Mouse (Mus musculus): Measurements from ENCODE around the gene Rbp1.

The Rbp1 gene

GRCm38 (mm10) chr9:98422656-98423055 lies at the start of gene Rbp1:
TSS of gene Rbp1 (plus strand) at chr9:98422961.
- in situ Hi-C loops (cut with MboI, MseI), result no loop called here

GRCm38 (mm10) chr9:98373358-98373757 lies 49.4 kb upstream of the Rbp1 start:
- in situ Hi-C loops (cut with MboI, MseI), result no loop called here

GRCm38 (mm10) chr9:98374897-98375296 lies 47.9 kb upstream of the Rbp1 start:
- in situ Hi-C loops (cut with MboI, MseI), result no loop called here

GRCm38 (mm10) chr9:98375329-98376170 lies 47.2 kb upstream of the Rbp1 start:
- in situ Hi-C loops (cut with MboI, MseI), result no loop called here

GRCm38 (mm10) chr9:98379736-98380135 lies 43.0 kb upstream of the Rbp1 start:
- in situ Hi-C loops (cut with MboI, MseI), result no loop called here

- in situ Hi-C loops (cut with MboI, MseI), result no loop called here
Measured at GRCm38 (mm10) chr9:98380593-98380992, 42.2 kb upstream of the Rbp1 start.

GRCm38 (mm10) chr9:98387741-98388632 lies 34.8 kb upstream of the Rbp1 start:
- in situ Hi-C loops (cut with MboI, MseI), result no loop called here

- in situ Hi-C loops (cut with MboI, MseI), result no loop called here
Measured at GRCm38 (mm10) chr9:98388633-98388965, 34.2 kb upstream of the Rbp1 start.

GRCm38 (mm10) chr9:98393496-98393895 lies 29.3 kb upstream of the Rbp1 start:
- in situ Hi-C loops (cut with MboI, MseI), result no loop called here

- in situ Hi-C loops (cut with MboI, MseI), result no loop called here
Measured at GRCm38 (mm10) chr9:98397211-98397610, 25.6 kb upstream of the Rbp1 start.

- in situ Hi-C loops (cut with MboI, MseI), result no loop called here
Measured at GRCm38 (mm10) chr9:98397866-98398265, 24.9 kb upstream of the Rbp1 start.

GRCm38 (mm10) chr9:98400185-98400894 lies 22.4 kb upstream of the Rbp1 start:
- in situ Hi-C loops (cut with MboI, MseI), result no loop called here

- in situ Hi-C loops (cut with MboI, MseI), result no loop called here
Measured at GRCm38 (mm10) chr9:98401611-98402010, 21.1 kb upstream of the Rbp1 start.

- in situ Hi-C loops (cut with MboI, MseI), result no loop called here
Measured at GRCm38 (mm10) chr9:98407771-98408170, 15.0 kb upstream of the Rbp1 start.

- in situ Hi-C loops (cut with MboI, MseI), result no loop called here
Measured at GRCm38 (mm10) chr9:98409137-98409536, 13.6 kb upstream of the Rbp1 start.

GRCm38 (mm10) chr9:98415427-98415826 lies 7.3 kb upstream of the Rbp1 start:
- in situ Hi-C loops (cut with MboI, MseI), result no loop called here

GRCm38 (mm10) chr9:98417919-98418318 lies 4.8 kb upstream of the Rbp1 start:
- in situ Hi-C loops (cut with MboI, MseI), result no loop called here

- in situ Hi-C loops (cut with MboI, MseI), result no loop called here
Measured at GRCm38 (mm10) chr9:98418346-98418745, 4.4 kb upstream of the Rbp1 start.

GRCm38 (mm10) chr9:98420666-98421065 lies 2.1 kb upstream of the Rbp1 start:
- in situ Hi-C loops (cut with MboI, MseI), result no loop called here

- in situ Hi-C loops (cut with MboI, MseI), result no loop called here
Measured at GRCm38 (mm10) chr9:98421903-98422302, 858 bp upstream of the Rbp1 start.

- in situ Hi-C loops (cut with MboI, MseI), result no loop called here
Measured at GRCm38 (mm10) chr9:98423691-98424090, 930 bp downstream of the Rbp1 start.

- in situ Hi-C loops (cut with MboI, MseI), result no loop called here
Measured at GRCm38 (mm10) chr9:98424291-98424690, 1.5 kb downstream of the Rbp1 start.
